Mouse (Mus musculus) CH12.LX (cell line): ENCODE data around the gene Dse.

Experiments used
- CTCF ChIP-seq, 2 experiments: IDR thresholded peaks in 1 of 2; conservative IDR thresholded peaks in 1 of 2; 2 replicates each; pipeline ENCODE4 v1.5.1; 2011 to 2012; ENCODE audit warnings: low read depth in 2 of 2, low read length in 2 of 2, improper control_type of control experiment in 1 of 2, inconsistent platforms in 1 of 2, mild to moderate bottlenecking in 1 of 2, moderate library complexity in 1 of 2
- E2F4 ChIP-seq: IDR thresholded peaks from 2 replicates; pipeline ENCODE4 v1.6.1; 2011; ENCODE audit warnings: low read depth, low read length, improper control_type of control experiment; ENCODE audit not compliant: insufficient replicate concordance
- EP300 ChIP-seq: IDR thresholded peaks from 2 replicates; pipeline ENCODE4 v1.6.1; 2011; ENCODE audit warnings: low read length, improper control_type of control experiment
- HCFC1 ChIP-seq: IDR thresholded peaks from 2 replicates; pipeline ENCODE4 v1.6.1; 2012; ENCODE audit warnings: low read depth, mild to moderate bottlenecking, inconsistent platforms, low read length, improper control_type of control experiment
- KAT2A ChIP-seq: IDR thresholded peaks from 2 replicates; pipeline ENCODE4 v1.6.1; 2012; ENCODE audit warnings: low read length, improper control_type of control experiment, inconsistent platforms; ENCODE audit not compliant: insufficient replicate concordance
- MAFK ChIP-seq: IDR thresholded peaks from 2 replicates; pipeline ENCODE4 v1.6.1; 2011; ENCODE audit warnings: low read length, improper control_type of control experiment; ENCODE audit not compliant: insufficient replicate concordance
- NELFE ChIP-seq: IDR thresholded peaks from 2 replicates; pipeline ENCODE4 v1.6.1; 2011; ENCODE audit warnings: low read depth, low read length, improper control_type of control experiment
- NRF1 ChIP-seq: IDR thresholded peaks from 2 replicates; pipeline ENCODE4 v1.6.1; 2014; ENCODE audit warnings: low read depth, mild to moderate bottlenecking, inconsistent platforms, low read length, improper control_type of control experiment, moderate library complexity
- TBP ChIP-seq: conservative IDR thresholded peaks from 2 replicates; pipeline ENCODE4 v1.6.1; 2011; ENCODE audit warnings: low read depth, low read length, improper control_type of control experiment
- TCF12 ChIP-seq: IDR thresholded peaks from 2 replicates; pipeline ENCODE4 v1.6.1; 2014; ENCODE audit warnings: low read depth, mild to moderate bottlenecking, inconsistent platforms, low read length, improper control_type of control experiment
- UBTF ChIP-seq: IDR thresholded peaks from 2 replicates; pipeline ENCODE4 v1.6.1; 2012; ENCODE audit warnings: low read depth, mild to moderate bottlenecking, inconsistent platforms, low read length, improper control_type of control experiment, moderate library complexity
- USF2 ChIP-seq: conservative IDR thresholded peaks from 2 replicates; pipeline ENCODE4 v1.6.1; 2011; ENCODE audit warnings: low read depth, low read length, improper control_type of control experiment
- ZKSCAN1 ChIP-seq: IDR thresholded peaks from 2 replicates; pipeline ENCODE4 v1.6.1; 2012; ENCODE audit warnings: low read depth, inconsistent platforms, low read length, improper control_type of control experiment, borderline replicate concordance
- ZNF384 ChIP-seq: IDR thresholded peaks from 2 replicates; pipeline ENCODE4 v1.6.1; 2012; ENCODE audit warnings: low read depth, low read length, improper control_type of control experiment, inconsistent platforms

DNA sequence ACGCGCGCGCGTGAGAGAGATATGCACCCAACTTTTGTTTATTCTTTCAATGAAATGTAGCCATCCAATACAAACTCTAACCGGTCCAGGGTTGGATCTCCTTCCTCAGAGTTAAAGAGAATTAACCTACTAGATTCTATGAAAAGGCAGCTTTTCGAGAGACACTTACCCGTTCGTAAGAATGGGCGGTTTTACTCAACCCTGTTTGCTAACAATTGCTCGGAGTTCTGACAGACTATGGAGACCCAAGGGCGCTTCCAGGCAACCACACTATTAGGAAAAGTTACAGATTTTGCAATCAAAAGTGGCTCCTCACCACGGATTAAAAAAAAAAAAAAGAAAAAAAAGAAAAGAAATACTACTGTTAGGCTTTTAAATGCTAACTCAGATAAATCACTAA lies 516 bp upstream of the Dse start:
- TF ChIP-seq UBTF, result no peak
- TF ChIP-seq E2F4, result no peak
- no peak for TF ChIP-seq USF2
- no peak for TF ChIP-seq ZKSCAN1
- TF ChIP-seq TCF12, result no peak
- no peak for TF ChIP-seq TBP
- no peak for TF ChIP-seq HCFC1
- no peak for TF ChIP-seq MAFK
- no peak for TF ChIP-seq ZNF384
- TF ChIP-seq NRF1, result no peak
- no peak for TF ChIP-seq CTCF (conservative IDR thresholded peaks at IDR 0.05 in 1 of 2, IDR thresholded peaks at IDR 0.05 in 1 of 2; ENCODE audit: low read depth in 2 of 2, low read length in 2 of 2)
- no peak for TF ChIP-seq KAT2A
- no peak for TF ChIP-seq EP300
- TF ChIP-seq NELFE, result no peak
